Mouse (Mus musculus) spleen, adult 2 months (tissue): ENCODE measurements around the gene Tecpr2.

Experiments used
- CTCF ChIP-seq: fragments of 200-500 bp; IDR thresholded peaks from 2 replicates; pipeline ENCODE4 v1.5.1; 2011; ENCODE audit warnings: mild to moderate bottlenecking, inconsistent platforms; ENCODE audit not compliant: insufficient read depth, insufficient read length, insufficient replicate concordance; ENCODE audit errors: extremely low read depth
- POLR2A ChIP-seq: fragments of 200-500 bp; IDR thresholded peaks from 2 replicates; pipeline ENCODE4 v1.6.1; 2011; ENCODE audit warnings: low read depth, low read length, inconsistent platforms

DNA sequence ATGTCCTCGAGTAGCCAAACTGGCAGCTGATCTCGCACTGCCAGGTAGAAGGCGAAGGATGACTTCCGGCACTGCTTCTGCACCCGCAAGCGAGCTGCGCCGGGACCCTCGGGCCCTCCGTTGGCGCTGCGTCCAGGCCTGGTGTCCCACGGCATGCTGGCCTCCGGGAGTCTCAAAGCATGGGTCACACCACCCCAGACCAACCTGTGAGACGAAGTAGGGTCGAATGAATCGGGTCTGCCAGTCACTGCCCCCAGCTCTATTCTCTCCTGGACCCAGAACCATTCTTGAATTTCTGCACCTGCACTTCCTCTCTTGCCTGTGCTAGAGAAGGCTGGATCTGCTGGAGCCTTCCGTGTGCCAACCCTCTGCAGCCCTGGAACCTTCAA lies 88.3 kb downstream of the Tecpr2 start:
- TF ChIP-seq CTCF: no peak
- TF ChIP-seq POLR2A: no peak
